Mouse (Mus musculus) common myeloid progenitor, adult 5-6 weeks (primary cell): ENCODE results near the gene Ttc30a2. TPM values are rescaled to one million over a fixed set of nuclear protein-coding genes. Genes with fewer than 3 reads are reported as not detected.

Experiments used
- ATAC-seq: replicated peaks from 2 replicates; pipeline ENCODE4 v1.8.0; 2016; ENCODE audit warnings: low read depth, mild to moderate bottlenecking, moderate TSS enrichment, inconsistent platforms; ENCODE audit not compliant: poor library complexity, severe bottlenecking
- total RNA-seq: library from RNA; stranded (forward); fragments of 200-1000, 187-1606 nt; gene quantifications from 2 replicates; pipeline ENCODE4 v1.2.3, GENCODE M21; 2017

Gene Ttc30a2
- total RNA-seq, 1 experiment from 2014 or later: not detected

- no peak for ATAC-seq
Observed at GRCm38 (mm10) chr2:75933541-75933940, 44.4 kb downstream of the Ttc30a2 start.

DNA sequence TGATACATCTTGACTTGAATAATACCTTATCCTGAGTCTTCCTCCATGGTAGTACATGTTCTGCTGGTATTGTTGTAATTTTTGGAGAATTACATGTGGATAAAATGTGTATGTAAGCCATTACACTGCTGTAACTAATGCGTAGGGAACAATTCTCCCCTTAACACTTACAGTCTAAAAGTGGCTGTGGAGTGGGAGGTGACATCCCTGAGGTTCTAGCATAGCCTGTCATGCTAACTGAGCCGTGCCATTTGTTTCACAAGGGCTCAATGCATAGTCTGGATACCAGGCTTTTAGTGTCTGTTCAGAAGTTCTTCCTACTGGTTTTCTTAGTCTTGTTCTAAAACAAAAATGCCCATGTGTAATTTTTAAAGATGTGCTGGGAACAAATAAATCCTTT is 47.0 kb downstream of the Ttc30a2 start:
- no peak for ATAC-seq

DNA sequence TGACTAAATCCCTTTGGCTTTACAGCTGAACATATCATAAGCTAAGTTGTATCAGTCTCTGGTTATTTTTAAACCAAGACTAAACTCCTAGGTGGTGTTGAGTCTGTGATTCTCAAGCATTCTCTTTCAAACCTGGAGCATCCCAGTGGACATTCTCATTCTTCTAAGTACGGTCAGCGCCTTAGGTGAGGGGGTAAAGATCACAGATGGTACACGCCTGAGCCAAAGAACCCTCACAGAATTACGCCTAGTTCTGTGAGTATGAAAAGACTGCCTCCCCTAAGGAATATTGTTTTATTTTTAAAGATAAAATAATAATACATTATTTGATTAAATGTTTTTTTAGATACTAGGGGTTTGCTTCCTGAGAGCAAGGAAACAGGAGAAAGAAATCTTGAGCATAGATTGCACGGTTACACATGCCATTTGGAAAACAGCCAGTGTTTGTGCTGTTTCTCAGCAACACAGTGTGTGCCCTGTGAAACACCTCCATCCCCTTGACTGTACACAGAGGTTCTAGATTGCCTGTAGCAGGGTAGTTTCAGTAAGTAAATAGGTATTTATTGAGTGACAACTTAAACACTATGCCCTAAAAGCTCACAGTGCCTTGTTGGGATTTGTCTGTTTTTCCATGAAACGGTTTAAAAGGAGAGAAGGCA is 48.1 kb downstream of the Ttc30a2 start:
- no peak for ATAC-seq

GRCm38 (mm10) chr2:75929141-75929540 is 48.8 kb downstream of the Ttc30a2 start:
- ATAC-seq: no peak

DNA sequence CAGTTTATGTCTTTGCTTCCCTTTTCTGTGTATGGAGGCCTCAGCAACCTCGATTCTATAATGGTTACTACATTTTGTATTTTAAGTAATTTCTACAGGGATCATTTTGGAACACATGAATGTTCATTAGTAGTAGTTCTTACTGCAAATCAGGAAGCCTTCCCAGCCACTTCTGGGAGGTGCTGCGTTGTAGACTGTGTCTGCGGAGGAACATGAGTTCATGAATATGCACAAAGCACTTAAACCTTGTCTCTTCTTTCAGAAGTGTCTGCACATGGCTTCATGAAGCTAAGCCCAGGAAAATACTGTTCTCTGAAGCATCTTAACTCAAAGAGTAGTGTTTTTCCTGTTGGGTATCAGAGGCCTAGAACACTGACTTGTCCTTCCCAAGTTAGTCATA is 50.0 kb downstream of the Ttc30a2 start:
- no peak for ATAC-seq

DNA sequence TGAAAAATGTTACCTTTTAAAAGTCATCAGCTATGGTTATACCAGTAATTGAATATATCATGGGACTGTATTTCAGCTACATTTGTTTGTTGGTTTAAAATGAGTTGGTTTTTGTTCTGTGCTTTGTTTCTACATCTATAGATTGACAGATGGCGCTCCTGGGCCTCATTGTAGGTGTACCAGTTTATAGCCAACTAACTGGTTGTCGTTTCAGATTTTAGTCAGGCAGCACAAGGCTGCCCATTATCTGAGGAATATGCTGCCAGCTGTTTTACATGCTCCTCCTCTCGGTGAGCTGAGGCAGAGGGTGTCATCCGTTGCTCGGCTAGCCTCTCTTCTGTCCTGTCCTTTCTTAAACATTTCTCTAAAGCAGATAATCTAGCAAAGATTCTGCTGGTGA is 51.9 kb downstream of the Ttc30a2 start:
- no peak for ATAC-seq

Other genes with a start within 250 kb of the Ttc30a2 start
- gene Agps, start 146.0 kb downstream of the Ttc30a2 start, total RNA-seq: 39.4 and 42.2 TPM in 2 replicates
- 3.2 and 5.1 TPM in 2 replicates for gene Ttc30b, start 39.6 kb downstream of the Ttc30a2 start, total RNA-seq
- 4.5 and 5.1 TPM in 2 replicates for gene Ttc30a1, start 3.8 kb upstream of the Ttc30a2 start, total RNA-seq